Mouse (Mus musculus): ENCODE results near the gene Fah. TPM values are rescaled to one million over a fixed set of nuclear protein-coding genes. Genes with fewer than 3 reads are reported as not detected.

The Fah gene
- 10 to 100 TPM; 19.0 to 20.6 TPM for total RNA-seq (2021)

DNA sequence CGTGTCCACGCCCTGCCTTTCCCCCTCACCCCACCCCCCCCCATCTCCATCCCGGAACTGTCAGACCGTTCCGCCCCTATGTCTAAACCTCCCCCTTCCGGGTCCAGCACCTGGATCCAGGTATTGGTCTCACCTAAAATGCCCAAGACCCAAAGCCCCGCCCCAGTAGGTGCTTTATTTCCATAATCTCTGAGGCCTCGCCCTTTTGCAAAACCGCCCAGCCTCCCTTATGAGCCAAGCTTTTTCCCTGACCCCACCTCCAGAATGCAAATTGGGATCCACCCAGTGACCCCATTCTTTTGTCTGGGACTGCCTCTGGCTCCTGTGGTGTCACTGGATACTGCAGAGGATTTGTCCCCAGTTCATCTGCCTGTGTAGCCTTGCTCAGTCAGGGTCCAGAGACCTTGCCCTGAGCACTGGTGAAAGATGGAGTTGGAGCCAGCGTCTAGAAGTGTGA is at the start of gene Fah:
Fah (minus strand) TSS at position 430 of the 457 bp plus-strand sequence.
- intact Hi-C loops (cut with DNase I) = loop anchor here (5.0 kb wide), 1 partner anchor 71 kb away; no protein-coding TSS in a partner anchor
- DNase-seq = no peak

GRCm38 (mm10) chr7:84652740-84653139 is 46.2 kb upstream of the Fah start:
- no peak for DNase-seq
- intact Hi-C loops (cut with DNase I) = no loop called here

DNA sequence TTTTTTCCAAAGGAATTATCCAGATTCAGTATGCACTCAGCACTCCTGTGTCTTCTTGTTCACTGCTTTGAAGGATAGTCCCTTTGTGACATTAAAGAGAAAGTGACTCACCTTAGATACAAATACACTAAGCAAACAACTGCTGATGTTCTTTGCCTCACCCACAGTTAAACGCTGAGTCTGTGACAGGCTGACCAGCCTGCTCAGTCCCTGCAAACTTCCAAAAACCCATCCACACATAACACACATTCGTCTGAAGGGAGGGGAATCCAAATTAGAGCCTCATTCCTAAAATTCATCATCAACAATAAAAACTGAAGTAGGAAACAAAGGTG is 45.4 kb upstream of the Fah start:
- no peak for DNase-seq
- intact Hi-C loops (cut with DNase I) = no loop called here

- intact Hi-C loops (cut with DNase I) = no loop called here
- DNase-seq = no peak
Observed at GRCm38 (mm10) chr7:84651303-84651986, 44.9 kb upstream of the Fah start.

GRCm38 (mm10) chr7:84649016-84649415 is 42.5 kb upstream of the Fah start:
- no peak for DNase-seq
- intact Hi-C loops (cut with DNase I) = no loop called here

GRCm38 (mm10) chr7:84646256-84646655 is 39.7 kb upstream of the Fah start:
- intact Hi-C loops (cut with DNase I) = no loop called here
- DNase-seq = no peak

GRCm38 (mm10) chr7:84643270-84643998 is 36.9 kb upstream of the Fah start:
- no peak for DNase-seq
- intact Hi-C loops (cut with DNase I) = no loop called here

DNA sequence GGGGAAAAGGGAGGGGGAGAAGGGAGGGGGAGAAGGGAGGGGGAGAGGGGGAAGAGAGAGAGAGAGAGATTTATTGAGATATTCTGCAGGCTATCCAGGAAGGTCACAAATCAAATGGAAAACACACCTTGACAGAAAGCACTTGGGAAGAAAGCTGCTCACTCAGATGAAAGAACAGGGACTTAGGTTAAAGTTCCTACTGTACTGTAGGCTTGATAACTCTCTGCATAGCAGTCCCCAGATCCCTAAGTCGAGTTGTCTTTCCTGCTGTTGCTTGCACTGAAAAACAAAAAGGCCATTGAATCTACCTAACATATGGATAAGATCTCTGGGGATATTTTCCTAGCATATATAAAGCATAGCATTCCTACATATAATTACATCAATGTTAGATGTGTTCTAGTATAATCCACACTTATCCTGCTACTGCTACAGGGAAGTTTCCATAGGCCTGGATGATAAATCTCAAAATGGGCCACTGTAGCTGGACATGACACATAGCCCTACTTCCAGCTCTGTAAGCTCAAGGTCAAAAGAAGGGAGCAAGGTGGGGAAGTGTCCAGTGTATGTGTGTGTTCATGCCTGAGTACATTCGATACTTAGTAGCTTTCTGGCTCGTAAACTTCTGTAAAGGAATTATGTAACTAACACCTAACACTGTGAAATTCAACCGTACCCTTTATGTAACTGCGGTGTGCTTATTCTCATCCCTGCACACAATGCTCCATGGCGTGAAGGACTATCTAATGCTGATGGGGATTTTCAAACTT is 35.8 kb upstream of the Fah start:
- DNase-seq = no peak
- intact Hi-C loops (cut with DNase I) = no loop called here

- intact Hi-C loops (cut with DNase I) = loop anchor here (10.0 kb wide), 1 partner anchor 58 kb away; no protein-coding TSS in a partner anchor
- no peak for DNase-seq
Observed at GRCm38 (mm10) chr7:84636939-84637338, 30.4 kb upstream of the Fah start.

DNA sequence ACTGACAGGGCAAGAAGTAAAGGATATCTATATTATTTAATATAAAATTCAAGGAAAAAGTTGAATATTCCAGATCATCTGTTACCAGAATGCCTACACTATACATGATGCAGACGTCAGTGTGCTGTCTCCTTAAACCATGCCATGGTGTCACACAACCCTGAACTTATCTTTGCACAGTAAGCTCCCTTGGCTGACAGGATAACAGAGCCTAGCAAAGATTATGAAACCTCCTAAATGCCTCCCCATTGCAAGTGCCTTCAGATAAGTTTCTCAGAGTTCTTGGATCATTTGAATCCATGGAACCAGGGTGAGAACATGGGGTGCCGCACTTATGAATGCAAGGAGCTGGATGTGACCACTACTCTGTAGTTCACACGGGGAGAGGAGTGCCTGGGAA is 25.4 kb upstream of the Fah start:
- intact Hi-C loops (cut with DNase I) = loop anchor here (10.0 kb wide), 1 partner anchor 63 kb away; no protein-coding TSS in a partner anchor

GRCm38 (mm10) chr7:84623718-84624117 is 17.2 kb upstream of the Fah start:
- intact Hi-C loops (cut with DNase I) = no loop called here
- no peak for DNase-seq

More for the DNA sequence above, 25.4 kb upstream of the Fah start:
- DNase-seq = no peak

- no peak for DNase-seq
- intact Hi-C loops (cut with DNase I) = no loop called here
Observed at GRCm38 (mm10) chr7:84620956-84621355, 14.4 kb upstream of the Fah start.

DNA sequence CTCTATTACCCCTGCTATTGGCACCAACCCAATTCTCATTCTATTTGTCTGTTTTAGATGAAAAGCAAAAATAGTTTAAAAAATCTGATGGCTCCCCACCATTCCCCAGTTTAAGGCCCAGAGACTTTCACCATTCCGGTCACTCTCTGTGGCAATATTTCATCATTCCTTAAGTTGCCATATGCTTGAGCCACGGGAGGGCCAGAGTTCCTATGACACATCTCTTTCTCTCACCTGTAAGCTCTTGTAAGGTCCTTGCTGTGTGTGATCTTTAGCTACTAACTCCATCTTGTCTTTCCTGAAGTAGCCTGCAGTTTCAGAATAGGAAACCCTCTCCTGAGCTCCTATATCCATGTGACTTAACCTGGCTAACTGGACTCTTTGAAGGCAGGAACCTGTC is 12.4 kb upstream of the Fah start:
- no peak for DNase-seq
- intact Hi-C loops (cut with DNase I) = no loop called here

- intact Hi-C loops (cut with DNase I) = no loop called here
- no peak for DNase-seq
Observed at GRCm38 (mm10) chr7:84612445-84612844, 5.9 kb upstream of the Fah start.

- no peak for DNase-seq
- intact Hi-C loops (cut with DNase I) = no loop called here
Observed at GRCm38 (mm10) chr7:84611609-84612008, 5.1 kb upstream of the Fah start.

- DNase-seq = peak; percentile 68
- intact Hi-C loops (cut with DNase I) = loop anchor here (5.0 kb wide), 1 partner anchor 72 kb away; no protein-coding TSS in a partner anchor
Observed at GRCm38 (mm10) chr7:84605704-84606292, 724 bp downstream of the Fah start.

DNA sequence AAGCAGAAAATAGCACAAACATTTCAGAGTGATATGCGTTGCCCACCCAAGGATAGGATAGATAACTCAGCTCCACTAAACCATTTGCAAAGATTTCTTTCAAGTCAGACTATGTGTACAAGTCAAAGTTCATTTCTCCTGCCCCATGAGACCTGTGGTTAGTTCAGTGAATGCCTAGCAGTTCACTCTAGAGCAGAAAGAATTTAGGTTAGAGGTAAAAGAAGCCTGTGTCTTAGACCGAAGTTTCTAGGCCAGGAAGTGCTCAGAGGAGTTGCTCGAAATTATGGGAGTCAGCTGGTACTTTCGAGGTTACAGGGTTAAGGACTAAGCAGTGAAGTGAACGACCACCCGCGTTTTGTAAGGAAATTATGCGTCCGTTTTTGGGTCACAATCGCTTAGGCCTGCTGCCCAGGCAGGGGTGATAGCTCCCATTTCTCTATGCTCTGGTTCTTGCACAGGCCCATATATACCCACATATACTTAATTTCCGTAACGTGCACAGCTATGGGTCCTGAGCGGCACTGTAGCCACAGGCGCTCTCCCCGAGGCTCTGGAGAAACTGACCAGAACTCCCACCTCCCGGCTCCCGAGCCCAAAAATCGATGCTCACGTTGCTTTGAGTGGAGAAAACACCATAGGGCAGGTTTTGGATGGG is 1.4 kb downstream of the Fah start:
- DNase-seq = no peak
- intact Hi-C loops (cut with DNase I) = loop anchor here (5.0 kb wide), 1 partner anchor 72 kb away; no protein-coding TSS in a partner anchor

GRCm38 (mm10) chr7:84604501-84604900 is 2.0 kb downstream of the Fah start:
- DNase-seq = no peak
- intact Hi-C loops (cut with DNase I) = no loop called here

DNA sequence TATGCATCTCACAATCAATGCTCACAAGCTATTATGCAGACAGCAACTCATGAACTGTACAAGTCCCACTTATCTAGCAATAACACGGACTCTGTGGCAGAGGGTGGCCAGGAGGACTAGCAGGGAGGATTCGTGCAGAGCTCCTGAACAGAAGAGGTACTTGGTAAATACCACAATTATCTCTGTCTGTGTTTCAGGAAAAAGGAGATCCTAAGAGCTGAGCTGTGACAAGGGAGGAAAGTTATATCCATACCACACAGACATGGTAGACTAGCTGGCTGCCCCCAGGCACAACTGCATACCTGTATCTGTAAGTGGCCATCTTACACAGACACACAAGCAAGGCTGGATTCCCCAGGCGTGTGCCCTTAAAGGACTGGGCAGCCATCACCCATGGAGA is 5.2 kb downstream of the Fah start:
- no peak for DNase-seq
- intact Hi-C loops (cut with DNase I) = no loop called here

DNA sequence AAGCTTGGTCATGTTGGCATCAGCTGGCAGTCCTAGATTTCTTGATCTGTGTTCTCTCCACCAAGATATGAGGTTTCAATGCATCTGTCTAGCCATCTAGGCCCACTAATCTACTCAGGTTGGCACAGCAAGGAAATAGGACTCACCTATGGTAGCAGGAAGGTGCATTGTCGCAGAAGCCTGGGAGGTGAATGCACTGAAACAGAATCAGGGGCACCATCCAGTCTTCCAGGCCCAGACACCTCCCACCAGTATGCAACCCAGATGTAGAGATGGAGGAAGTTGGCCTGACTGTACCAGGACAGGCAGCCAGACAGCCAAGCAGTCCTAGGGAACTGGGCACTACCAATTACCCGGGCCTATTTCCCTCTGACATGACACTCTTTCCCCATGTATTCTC is 5.9 kb downstream of the Fah start:
- no peak for DNase-seq
- intact Hi-C loops (cut with DNase I) = no loop called here
